Mouse (Mus musculus): ENCODE measurements around the gene Usp45. TPM values are rescaled to one million over a fixed set of nuclear protein-coding genes. Genes with fewer than 3 reads are reported as not detected.

The Usp45 gene
- polyA plus RNA-seq, 1 experiment from 2014 or later, result 11.5 TPM

GRCm38 (mm10) chr4:21807204-21807603 is 40.2 kb downstream of the Usp45 start:
- Histone ChIP-seq H3K4me2 (replicated peaks) (no peak overlapping the region), H3K9me3 (no peaks in the 10 kb centered on the region), H3K27ac (no peak overlapping the region), H3K27me3 (no peaks in the 10 kb centered on the region), H3K9ac (no peak overlapping the region), H3K36me3 (peaks cover 70% of the 10 kb centered on the region), H3K4me3 (no peak overlapping the region), H3K4me1 (no peaks in the 10 kb centered on the region)
- WGBS, result 80% methylated on average over 5 of the region's 5 CpGs
- no peak for ATAC-seq (ENCODE audit: low FRiP score, low read depth)

- WGBS, result 84% methylated on average over 3 of the region's 3 CpGs
- no peak for ATAC-seq (ENCODE audit: low FRiP score, low read depth)
Observed at GRCm38 (mm10) chr4:21810608-21811007, 43.7 kb downstream of the Usp45 start.

GRCm38 (mm10) chr4:21812635-21813034 is 45.7 kb downstream of the Usp45 start:
- H3K27me3 ChIP-seq, result no peaks in the 10 kb centered on the region
- H3K36me3 ChIP-seq, result peaks cover 49% of the 10 kb centered on the region
- H3K9ac ChIP-seq, result no peak overlapping the region
- no peak overlapping the region for H3K4me2 ChIP-seq (replicated peaks)
- no peak overlapping the region for H3K27ac ChIP-seq
- no peaks in the 10 kb centered on the region for H3K9me3 ChIP-seq
- H3K4me1 ChIP-seq, result no peaks in the 10 kb centered on the region
- no peak overlapping the region for H3K4me3 ChIP-seq
- 90% methylated on average over 6 of the region's 6 CpGs for WGBS
- no peak for ATAC-seq (ENCODE audit: low FRiP score, low read depth)

More at GRCm38 (mm10) chr4:21810608-21811007, 43.7 kb downstream of the Usp45 start:
- Histone ChIP-seq H3K27me3 (no peaks in the 10 kb centered on the region), H3K4me1 (no peaks in the 10 kb centered on the region), H3K36me3 (peaks cover 46% of the 10 kb centered on the region), H3K9me3 (no peaks in the 10 kb centered on the region), H3K27ac (no peak overlapping the region), H3K4me2 (replicated peaks) (no peak overlapping the region), H3K9ac (no peak overlapping the region), H3K4me3 (no peak overlapping the region)

- H3K4me1 ChIP-seq, result no peaks in the 10 kb centered on the region
- ATAC-seq (ENCODE audit: low FRiP score, low read depth), result peak; percentile 67; the same call in 1 of the 2 replicates
- H3K36me3 ChIP-seq, result peaks cover 49% of the 10 kb centered on the region
- H3K9me3 ChIP-seq, result no peaks in the 10 kb centered on the region
- 53% methylated on average over 2 of the region's 2 CpGs for WGBS
- H3K27me3 ChIP-seq, result no peaks in the 10 kb centered on the region
- H3K4me3 ChIP-seq, result no peak overlapping the region
- no peak overlapping the region for H3K9ac ChIP-seq
- H3K27ac ChIP-seq, result no peak overlapping the region
- no peak overlapping the region for H3K4me2 ChIP-seq (replicated peaks)
Observed at GRCm38 (mm10) chr4:21814029-21814428, 47.1 kb downstream of the Usp45 start.

- Histone ChIP-seq H3K9me3 (no peaks in the 10 kb centered on the region), H3K27me3 (no peaks in the 10 kb centered on the region), H3K9ac (no peak overlapping the region), H3K4me1 (no peaks in the 10 kb centered on the region), H3K27ac (no peak overlapping the region), H3K4me3 (no peak overlapping the region), H3K36me3 (peaks cover 51% of the 10 kb centered on the region), H3K4me2 (replicated peaks) (no peak overlapping the region)
- ATAC-seq (ENCODE audit: low FRiP score, low read depth), result no peak
- WGBS, result 94% methylated on average over 2 of the region's 2 CpGs
Observed at GRCm38 (mm10) chr4:21826616-21827015, 59.7 kb downstream of the Usp45 start.

GRCm38 (mm10) chr4:21832844-21833243 is 65.9 kb downstream of the Usp45 start:
- H3K4me1 ChIP-seq, result no peaks in the 10 kb centered on the region
- ATAC-seq (ENCODE audit: low FRiP score, low read depth), result no peak
- no peak overlapping the region for H3K4me3 ChIP-seq

GRCm38 (mm10) chr4:21847481-21848286 is 80.7 kb downstream of the Usp45 start, which contains the start of gene Pnisr:
Pnisr (plus strand) TSS chr4:21847583.
- Histone ChIP-seq H3K9ac (peak within 1 kb of the TSS; percentile 95), H3K4me3 (peak within 1 kb of the TSS; percentile 83), H3K27me3 (no peaks in the 10 kb centered on the region), H3K9me3 (no peaks in the 10 kb centered on the region), H3K27ac (peak within 1 kb of the TSS; percentile 99), H3K36me3 (no peaks in the 10 kb centered on the region), H3K4me1 (peaks cover 19% of the 10 kb centered on the region), H3K4me2 (replicated peaks) (peak within 1 kb of the TSS; percentile 62)
- under 1% methylated on average over 50 of the region's 50 CpGs for WGBS
- peak; percentile 98 for ATAC-seq (ENCODE audit: low FRiP score, low read depth)

More at GRCm38 (mm10) chr4:21832844-21833243, 65.9 kb downstream of the Usp45 start:
- Histone ChIP-seq H3K36me3 (peaks cover 37% of the 10 kb centered on the region), H3K27ac (no peak overlapping the region), H3K4me2 (replicated peaks) (no peak overlapping the region), H3K9ac (no peak overlapping the region), H3K9me3 (no peaks in the 10 kb centered on the region), H3K27me3 (no peaks in the 10 kb centered on the region)
- 91% methylated on average over 8 of the region's 8 CpGs for whole genome bisulfite sequencing

- Histone ChIP-seq H3K36me3 (peaks cover 4% of the 10 kb centered on the region), H3K4me3 (peak overlapping the region; percentile 83), H3K27me3 (no peaks in the 10 kb centered on the region), H3K27ac (peak overlapping the region; percentile 99), H3K4me2 (replicated peaks) (peak overlapping the region; percentile 62), H3K4me1 (peaks cover 19% of the 10 kb centered on the region), H3K9me3 (no peaks in the 10 kb centered on the region), H3K9ac (peak overlapping the region; percentile 95)
- ATAC-seq (ENCODE audit: low FRiP score, low read depth), result peak; percentile 84
- under 1% methylated on average over 24 of the region's 24 CpGs for WGBS
Observed at GRCm38 (mm10) chr4:21848287-21848630, 81.3 kb downstream of the Usp45 start.

- Histone ChIP-seq H3K27me3 (no peaks in the 10 kb centered on the region), H3K4me3 (no peak overlapping the region), H3K4me1 (no peaks in the 10 kb centered on the region), H3K27ac (no peak overlapping the region), H3K4me2 (replicated peaks) (no peak overlapping the region), H3K36me3 (peaks cover 69% of the 10 kb centered on the region), H3K9me3 (no peaks in the 10 kb centered on the region), H3K9ac (no peak overlapping the region)
- no peak for ATAC-seq (ENCODE audit: low FRiP score, low read depth)
- 78% methylated on average over 1 of the region's 1 CpGs for WGBS
Observed at GRCm38 (mm10) chr4:21857481-21857880, 90.5 kb downstream of the Usp45 start.

- H3K36me3 ChIP-seq, result peaks cover 70% of the 10 kb centered on the region
- H3K27me3 ChIP-seq, result no peaks in the 10 kb centered on the region
- H3K4me2 ChIP-seq (replicated peaks), result no peak overlapping the region
- no peak for ATAC-seq (ENCODE audit: low FRiP score, low read depth)
- H3K9ac ChIP-seq, result no peak overlapping the region
- WGBS, result 93% methylated on average over 1 of the region's 1 CpGs
- H3K4me1 ChIP-seq, result no peaks in the 10 kb centered on the region
- no peak overlapping the region for H3K27ac ChIP-seq
- H3K9me3 ChIP-seq, result no peaks in the 10 kb centered on the region
- no peak overlapping the region for H3K4me3 ChIP-seq
Observed at GRCm38 (mm10) chr4:21865226-21865625, 98.3 kb downstream of the Usp45 start.

- H3K4me3 ChIP-seq, result peak overlapping the region; percentile 74
- peaks cover 8% of the 10 kb centered on the region; the same call in 1 of the 2 replicates for H3K4me1 ChIP-seq
- WGBS, result 19% methylated on average over 6 of the region's 6 CpGs
- peak overlapping the region; percentile 67 for H3K4me2 ChIP-seq (replicated peaks)
- H3K9me3 ChIP-seq, result no peaks in the 10 kb centered on the region
- no peaks in the 10 kb centered on the region for H3K27me3 ChIP-seq
- peaks cover 18% of the 10 kb centered on the region for H3K36me3 ChIP-seq
- no peak for ATAC-seq (ENCODE audit: low FRiP score, low read depth)
- no peak overlapping the region for H3K27ac ChIP-seq
- no peak overlapping the region for H3K9ac ChIP-seq
Observed at GRCm38 (mm10) chr4:21878776-21879175, 111.8 kb downstream of the Usp45 start.

- WGBS, result under 1% methylated on average over 48 of the region's 51 CpGs
- peak within 1 kb of the TSS; percentile 74 for H3K4me3 ChIP-seq
- peak; percentile 89 for ATAC-seq (ENCODE audit: low FRiP score, low read depth)
Observed at GRCm38 (mm10) chr4:21879565-21880220, 112.7 kb downstream of the Usp45 start, which contains the start of gene Coq3. Coq3 (plus strand) TSS chr4:21879673.

More at GRCm38 (mm10) chr4:21879565-21880220, 112.7 kb downstream of the Usp45 start, which contains the start of gene Coq3:
- peak within 1 kb of the TSS; percentile 82 for H3K9ac ChIP-seq
- peaks cover 8% of the 10 kb centered on the region; the same call in 1 of the 2 replicates for H3K4me1 ChIP-seq
- H3K4me2 ChIP-seq (replicated peaks), result peak within 1 kb of the TSS; percentile 67
- H3K27me3 ChIP-seq, result no peaks in the 10 kb centered on the region
- no peaks in the 10 kb centered on the region for H3K9me3 ChIP-seq
- peak within 1 kb of the TSS; percentile 84 for H3K27ac ChIP-seq
- H3K36me3 ChIP-seq, result peaks cover 11% of the 10 kb centered on the region

Data from limb, embryonic 13.5 days (tissue).